Mouse (Mus musculus): ENCODE data around the gene Maco1.
"Not testable (repeated sequence)": the region's sequence is repeated elsewhere in the genome, so short reads cannot be mapped to it uniquely, and the experiment has no call there.

Gene Maco1

DNA sequence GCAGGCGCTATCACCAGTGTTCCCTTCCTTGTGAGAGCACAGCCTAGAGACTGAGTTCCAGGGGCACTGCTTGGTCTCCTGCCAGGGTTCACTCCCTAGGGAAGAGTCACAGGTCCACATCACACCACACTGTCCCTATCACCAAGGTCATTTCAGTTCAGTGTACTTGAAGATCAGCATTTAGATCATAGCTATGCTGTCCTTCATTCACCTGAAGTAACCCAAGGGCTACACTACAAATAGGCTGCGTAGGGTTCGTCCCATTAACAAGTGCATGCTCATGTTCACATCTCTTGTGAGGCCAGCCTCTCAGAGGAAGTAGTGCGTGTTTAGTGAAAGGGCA lies 38.9 kb downstream of the Maco1 start:
- no peak for DNase-seq (ENCODE audit: low spot score in 2 of 2)

- no peak for DNase-seq (ENCODE audit: low spot score in 2 of 2)
Measured at GRCm38 (mm10) chr4:134813406-134814228, 39.5 kb downstream of the Maco1 start.

- no peak for DNase-seq (ENCODE audit: low spot score in 2 of 2)
Measured at GRCm38 (mm10) chr4:134804765-134805164, 48.4 kb downstream of the Maco1 start.

DNA sequence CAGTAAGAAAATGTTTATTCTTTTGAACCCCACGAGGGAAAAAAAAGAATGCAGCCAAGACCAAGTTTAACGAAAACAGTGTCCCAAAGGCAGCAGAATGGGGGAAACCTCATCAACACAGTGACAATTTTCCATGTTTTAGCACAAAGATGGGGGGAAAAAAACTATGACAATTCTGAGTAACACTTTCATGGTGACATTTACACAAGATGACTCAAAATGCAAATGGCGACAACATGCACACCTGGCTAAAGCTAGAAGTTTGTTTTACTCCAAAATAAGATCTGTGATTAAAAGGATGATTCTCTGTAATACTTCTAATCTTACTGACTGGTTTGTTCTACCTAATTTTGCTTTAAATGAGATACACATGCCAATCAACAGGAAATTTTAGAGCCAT lies 50.4 kb downstream of the Maco1 start:
- DNase-seq (ENCODE audit: low spot score in 2 of 2): no peak

GRCm38 (mm10) chr4:134802155-134802554 lies 51.0 kb downstream of the Maco1 start:
- no peak for DNase-seq (ENCODE audit: low spot score in 2 of 2)

DNA sequence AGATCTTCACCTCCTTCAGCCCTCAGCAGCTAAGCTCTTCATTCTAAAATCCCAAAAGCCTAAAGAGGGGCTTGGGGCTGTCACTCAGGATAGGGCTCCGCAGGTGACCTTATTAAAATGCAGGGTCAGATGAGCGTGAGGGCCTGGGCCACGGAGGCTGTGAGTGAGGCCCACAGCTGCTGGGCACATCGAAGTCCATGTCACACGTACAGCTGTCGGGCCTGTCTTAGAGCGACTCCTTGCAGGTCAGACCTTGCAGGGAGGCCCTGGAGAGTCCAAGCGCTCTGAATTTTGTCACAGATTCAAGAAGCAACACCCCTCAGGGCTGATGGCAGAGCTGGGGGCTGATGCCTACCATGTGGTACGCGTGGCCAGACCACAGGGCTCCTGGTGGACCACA lies 52.5 kb downstream of the Maco1 start:
- no peak for DNase-seq (ENCODE audit: low spot score in 2 of 2)

- no peak for DNase-seq (ENCODE audit: low spot score in 2 of 2)
Measured at GRCm38 (mm10) chr4:134800098-134800497, 53.0 kb downstream of the Maco1 start.

- DNase-seq (ENCODE audit: low spot score in 2 of 2): peak; percentile 53 to 56
Measured at GRCm38 (mm10) chr4:134799272-134799671, 53.9 kb downstream of the Maco1 start.

DNA sequence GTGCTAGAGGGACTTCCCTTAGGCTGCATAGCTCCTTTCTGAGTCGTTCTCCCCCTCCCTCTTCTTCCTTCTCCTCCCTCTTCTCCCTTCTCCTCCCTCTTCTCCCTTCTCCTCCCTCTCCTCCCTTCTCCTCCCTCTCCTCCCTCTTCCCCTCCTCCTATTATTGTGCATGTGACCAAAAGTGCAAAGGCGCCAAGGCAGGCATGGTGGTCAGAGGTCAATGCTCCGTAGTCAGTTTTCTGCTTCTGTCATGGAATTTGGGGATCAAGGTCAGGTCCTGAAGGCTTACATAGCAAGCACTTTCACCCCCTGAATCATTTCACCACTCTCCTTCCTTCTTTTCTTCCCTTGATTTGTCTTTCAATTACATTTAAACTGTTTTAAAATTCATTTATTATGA lies 54.3 kb downstream of the Maco1 start:
- no peak for DNase-seq (ENCODE audit: low spot score in 2 of 2)

DNA sequence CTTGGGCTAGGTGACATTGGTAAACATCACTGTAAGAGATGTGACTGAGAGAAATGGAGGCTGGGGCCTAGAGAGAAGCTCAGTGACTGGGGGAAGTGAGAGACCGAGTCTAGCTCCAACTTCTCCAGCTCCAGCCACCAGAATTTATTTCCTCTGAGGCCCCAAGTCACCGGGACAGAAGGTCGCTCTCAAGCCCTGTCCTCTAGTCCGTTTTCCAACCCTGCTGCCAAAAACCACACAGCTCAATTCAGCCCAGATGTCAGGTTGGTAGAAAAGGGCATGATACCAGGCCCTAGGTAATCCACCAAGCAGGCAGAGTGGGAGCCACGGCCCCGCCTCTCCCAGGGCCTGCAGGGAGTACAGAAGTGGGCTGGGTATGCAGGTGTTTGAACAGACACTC lies 55.5 kb downstream of the Maco1 start:
- DNase-seq (ENCODE audit: low spot score in 2 of 2): no peak

DNA sequence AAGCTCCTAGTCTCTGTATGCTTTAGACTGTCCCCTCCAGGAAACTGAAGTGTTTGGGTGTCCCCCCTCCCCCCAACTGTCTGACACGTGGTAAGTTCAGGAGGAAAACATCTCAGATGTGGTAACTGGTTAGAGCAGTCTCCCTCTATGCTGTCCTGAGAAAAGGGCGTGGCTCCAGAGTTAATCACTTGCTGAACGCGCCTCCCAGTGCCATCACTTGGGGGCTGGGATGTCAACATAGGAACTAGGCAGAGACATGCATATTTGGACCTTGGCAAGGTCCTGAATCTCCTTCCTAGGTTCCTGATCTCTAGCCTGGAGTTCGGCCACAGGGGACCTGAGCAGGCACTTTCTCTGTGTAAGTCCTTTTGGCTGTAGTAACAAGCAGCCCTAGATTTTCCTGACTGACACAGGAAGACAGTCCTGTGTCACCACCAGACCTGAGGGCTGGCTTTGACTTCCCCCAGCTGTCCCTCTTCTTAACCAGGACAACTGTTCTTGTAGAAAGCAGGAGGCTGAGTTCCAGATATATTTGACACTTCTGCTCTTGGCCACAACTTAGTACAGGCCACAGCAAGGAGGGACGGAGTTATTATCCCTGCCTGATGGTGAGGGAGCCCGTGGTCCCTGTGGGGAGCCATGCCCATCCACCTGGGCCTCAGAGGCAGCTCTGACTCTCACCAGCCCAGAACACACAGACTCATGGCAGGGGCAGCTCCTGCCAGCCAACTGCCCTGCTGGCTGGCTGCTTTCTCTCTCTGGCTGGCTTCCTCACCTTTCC lies 56.4 kb downstream of the Maco1 start:
- peak; percentile 44 to 63 for DNase-seq (ENCODE audit: low spot score in 2 of 2)

GRCm38 (mm10) chr4:134795819-134796485 lies 57.2 kb downstream of the Maco1 start:
- DNase-seq (ENCODE audit: low spot score in 2 of 2): no peak

DNA sequence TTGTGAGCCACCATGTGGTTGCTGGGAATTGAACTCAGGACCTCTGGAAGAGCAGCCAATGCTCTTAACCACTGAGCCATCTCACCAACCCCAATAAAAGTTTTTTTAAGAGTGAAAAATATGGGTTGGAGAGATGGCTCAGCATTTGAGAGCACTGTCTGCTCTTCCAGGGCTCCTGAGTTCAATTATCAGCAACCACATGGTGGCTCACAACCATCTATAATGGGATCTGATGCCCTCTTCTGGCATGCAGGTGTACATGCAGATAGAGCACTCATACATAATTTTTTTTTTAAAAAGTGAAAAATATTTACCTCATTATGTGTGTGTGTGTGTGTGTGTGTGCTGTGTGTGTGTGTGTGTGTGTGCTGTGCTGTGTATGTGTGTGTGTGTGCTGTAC lies 58.2 kb downstream of the Maco1 start:
- DNase-seq (ENCODE audit: low spot score in 2 of 2): not testable (repeated sequence)

DNA sequence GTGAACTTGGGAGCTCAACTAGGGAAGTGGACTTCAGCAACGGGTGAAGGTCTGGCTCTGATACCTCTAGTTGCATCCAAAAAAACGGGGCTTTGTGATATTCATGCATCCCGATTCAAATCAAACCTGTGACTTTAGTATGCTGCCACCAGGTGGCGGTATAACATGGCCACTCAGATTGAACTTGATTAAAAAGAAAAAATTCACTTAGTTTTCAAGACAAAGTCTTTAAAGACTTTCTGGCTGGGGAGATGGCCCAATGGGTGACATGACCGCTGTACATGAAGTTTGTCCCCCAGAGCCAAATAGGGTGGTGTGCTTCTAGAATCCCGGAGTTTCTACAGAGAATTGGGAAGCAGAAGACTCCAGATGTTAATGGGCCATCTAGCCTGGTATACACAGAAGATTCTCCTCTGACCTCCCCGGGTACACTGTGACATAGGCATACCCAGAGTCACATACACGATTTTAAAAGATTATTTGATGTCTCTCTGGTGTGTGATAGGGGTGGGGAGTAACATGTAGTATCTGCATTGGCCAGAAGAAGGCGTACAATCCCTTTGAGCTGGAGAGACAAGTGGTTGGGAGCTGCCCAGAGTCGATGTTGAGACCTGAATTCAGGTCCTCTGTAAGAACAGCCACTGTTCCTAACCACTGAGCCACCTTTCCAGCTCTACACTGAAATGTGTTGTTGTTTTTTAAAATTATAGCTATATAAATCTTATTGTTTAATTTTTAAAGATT lies 59.8 kb downstream of the Maco1 start:
- DNase-seq (ENCODE audit: low spot score in 2 of 2): peak in 1 of 2 experiments; percentile 46

DNA sequence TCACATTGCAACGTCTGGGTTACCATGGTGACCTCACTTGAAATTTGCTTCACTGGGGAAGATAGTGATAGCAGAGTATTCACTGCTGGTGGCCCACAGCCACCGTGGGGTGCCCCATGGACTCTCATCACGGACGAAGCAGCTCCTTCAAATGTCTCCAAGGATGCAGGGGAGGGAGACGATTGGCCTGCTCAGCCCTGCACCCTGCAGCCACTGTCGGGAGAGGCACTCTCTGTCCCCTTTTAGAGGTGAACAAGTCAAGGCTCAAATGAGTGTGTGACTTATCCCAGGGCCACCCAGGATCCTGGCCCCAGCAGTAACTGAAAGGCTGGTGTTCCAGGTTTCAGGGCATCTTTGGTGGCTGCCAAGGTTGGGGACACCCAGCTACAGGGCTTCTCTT lies 61.4 kb downstream of the Maco1 start:
- no peak for DNase-seq (ENCODE audit: low spot score in 2 of 2)

- peak; percentile 76 to 78 for DNase-seq (ENCODE audit: low spot score in 2 of 2)
Measured at GRCm38 (mm10) chr4:134786946-134787345, 66.2 kb downstream of the Maco1 start.

- DNase-seq (ENCODE audit: low spot score in 2 of 2): no peak
Measured at GRCm38 (mm10) chr4:134784701-134785100, 68.4 kb downstream of the Maco1 start.

DNA sequence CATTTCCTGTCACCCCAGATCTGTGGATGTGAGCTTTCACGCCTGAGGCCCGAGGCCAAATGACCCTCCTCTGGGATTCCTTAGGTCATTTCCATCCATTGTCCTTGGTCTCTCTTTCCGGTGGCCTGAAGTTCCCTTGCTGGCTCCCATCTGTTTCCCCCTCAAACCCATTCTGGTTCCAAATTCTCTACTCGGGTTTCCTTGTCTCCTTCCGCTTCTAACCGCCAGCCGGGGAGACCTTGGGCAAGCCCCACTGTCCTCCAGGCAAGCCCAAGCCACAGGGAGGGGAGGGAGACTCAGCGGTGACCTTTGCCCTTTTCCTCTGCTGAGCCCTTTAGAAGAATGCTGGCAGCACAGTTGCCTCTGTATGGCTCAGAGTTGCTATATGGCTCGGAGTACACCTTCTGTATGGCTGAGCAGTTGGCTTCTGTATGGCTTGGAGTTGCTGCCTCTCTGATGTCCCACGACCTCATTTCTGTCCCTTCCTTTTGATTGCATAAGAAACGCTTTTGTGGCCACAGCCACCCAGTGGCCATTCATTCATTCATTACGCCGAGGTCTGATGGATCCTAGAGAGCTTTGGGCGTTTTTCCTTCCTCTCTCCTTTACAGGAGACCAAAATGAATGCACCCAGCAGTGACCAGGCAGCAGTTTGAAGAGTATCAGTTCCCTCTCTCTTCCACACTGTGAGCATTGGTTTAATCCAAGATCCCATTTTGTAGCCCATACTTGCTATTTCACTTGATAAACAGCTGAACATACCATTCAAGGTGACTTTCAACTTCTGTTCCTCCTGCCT lies 73.8 kb downstream of the Maco1 start:
- DNase-seq (ENCODE audit: low spot score in 2 of 2): no peak

DNA sequence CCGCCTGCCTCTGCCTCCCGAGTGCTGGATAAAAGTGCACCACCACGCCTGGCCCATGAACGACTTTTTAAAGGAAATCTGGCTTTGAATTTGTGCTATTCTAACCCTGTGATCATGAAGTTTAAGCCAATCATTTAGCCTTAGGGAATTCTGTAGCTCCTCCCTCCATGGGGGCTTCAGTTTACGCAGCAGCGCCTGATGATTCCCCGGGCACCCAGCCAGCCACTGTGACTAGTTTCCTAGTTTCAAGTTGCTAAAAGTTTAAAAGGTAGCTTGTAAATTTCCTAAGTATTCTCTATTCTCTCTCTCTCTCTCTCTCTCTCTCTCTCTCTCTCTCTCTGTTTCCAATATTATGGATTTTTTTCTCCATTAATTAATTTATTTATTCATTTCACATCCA lies 76.9 kb downstream of the Maco1 start:
- DNase-seq (ENCODE audit: low spot score in 2 of 2): no peak

DNA sequence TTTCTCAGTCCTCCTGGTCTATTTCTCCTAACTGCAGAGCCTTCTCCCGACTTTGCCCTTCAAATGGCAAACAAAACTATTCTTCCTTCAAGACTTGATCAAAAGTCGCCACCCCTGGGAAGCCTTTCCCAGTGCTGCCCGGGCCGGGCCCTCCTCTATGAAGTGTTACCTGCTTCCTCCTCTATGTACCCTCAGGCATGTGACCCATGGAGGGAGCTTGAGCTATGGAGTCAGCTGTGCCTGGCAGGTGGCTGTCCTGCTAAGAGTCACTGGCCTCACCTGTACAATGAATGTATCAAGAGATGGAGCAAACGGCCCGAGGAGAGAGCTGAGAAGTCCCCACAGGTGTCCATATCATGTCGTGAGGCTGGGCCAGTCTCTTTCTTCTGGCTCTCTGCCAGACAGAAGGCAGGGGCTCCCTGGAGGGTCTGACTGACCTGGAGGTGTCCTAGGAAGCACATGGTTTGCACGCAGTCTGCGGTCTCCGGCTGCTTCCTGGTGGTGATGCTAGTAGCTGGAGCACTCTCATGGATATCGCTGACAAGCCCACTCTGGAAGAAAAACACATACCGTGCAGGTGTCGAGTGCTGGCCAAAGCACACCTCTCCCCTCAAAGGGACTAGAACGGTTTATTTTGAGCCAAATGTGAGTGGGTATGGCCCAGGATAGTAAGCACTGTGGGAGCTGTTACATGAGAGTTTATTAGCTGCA lies 77.8 kb downstream of the Maco1 start:
- no peak for DNase-seq (ENCODE audit: low spot score in 2 of 2)
